Mouse (Mus musculus): ENCODE measurements around the gene Gm10282. TPM values are rescaled to one million over a fixed set of nuclear protein-coding genes. Genes with fewer than 3 reads are reported as not detected.
A peak's percentile ranks its signal among the peaks of the same experiment; 100 is the strongest.

Gene Gm10282
- polyA plus RNA-seq, 1 experiment from 2014 or later: 39.9 TPM

DNA sequence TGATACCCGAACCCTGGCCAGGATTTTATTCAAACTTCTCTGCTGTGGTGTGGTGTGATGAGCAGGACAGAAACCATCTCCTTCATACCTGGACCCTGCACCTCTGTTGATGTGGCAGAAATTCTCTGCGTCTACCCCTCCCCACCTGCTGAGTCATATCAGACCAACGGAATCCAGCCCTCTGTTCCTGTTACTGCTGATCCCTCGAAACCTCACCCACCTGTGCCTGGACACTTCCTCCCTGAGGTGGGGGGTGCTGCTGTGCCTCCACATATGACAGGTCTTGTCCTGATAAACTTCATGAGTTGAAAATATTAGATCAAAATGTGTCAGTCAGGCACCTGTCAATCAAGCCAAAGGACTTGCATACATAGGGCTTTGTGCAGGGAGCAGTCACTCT, 19.8 kb downstream of the Gm10282 start:
- no peak for DNase-seq (ENCODE audit: low spot score)
- ATAC-seq (replicated peaks; ENCODE audit: insufficient number of reproducible peaks, low FRiP score, low TSS enrichment, low read depth): no peak
- 76% methylated on average over 4 of the region's 4 CpGs for WGBS
- H3K9ac ChIP-seq (replicated peaks; ENCODE audit: low read length): no peak overlapping the region
- no peaks in the 10 kb centered on the region for H3K36me3 ChIP-seq (replicated peaks; ENCODE audit: control insufficient read depth, insufficient read depth, low read depth, low read length)
- no peak overlapping the region for H3K27ac ChIP-seq (replicated peaks; ENCODE audit: low read depth, low read length)
- no peaks in the 10 kb centered on the region for H3K4me1 ChIP-seq (ENCODE audit: control insufficient read depth, insufficient read depth, low read length)
- H3K4me2 ChIP-seq (ENCODE audit: low read depth, low read length): no peak overlapping the region
- H3K4me3 ChIP-seq (ENCODE audit: low read depth, low read length): no peak overlapping the region
- no peaks in the 10 kb centered on the region for H3K9me3 ChIP-seq (replicated peaks; ENCODE audit: control insufficient read depth, low read length)
- no peaks in the 10 kb centered on the region for H3K27me3 ChIP-seq (ENCODE audit: control insufficient read depth, insufficient read depth, low read length)

DNA sequence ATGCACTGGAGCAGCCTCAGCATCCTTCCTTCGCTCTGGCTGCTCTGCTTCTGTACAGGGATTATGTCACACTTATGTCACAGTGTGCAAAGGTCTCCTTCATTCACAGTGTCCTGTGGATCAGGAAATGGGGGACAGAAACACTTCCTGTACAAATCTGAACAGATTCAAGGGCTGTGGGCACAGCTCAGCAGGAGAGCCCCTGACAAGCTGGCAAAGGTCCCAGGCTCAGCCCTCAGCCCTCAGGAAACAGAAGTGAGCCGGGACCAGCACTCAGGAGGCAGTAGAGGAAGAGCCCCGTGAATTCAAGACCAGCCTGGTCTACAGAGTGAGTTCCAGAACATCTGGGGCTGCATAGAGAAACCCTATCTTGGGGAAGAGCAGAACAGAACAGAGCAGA, 23.4 kb downstream of the Gm10282 start:
- Histone ChIP-seq H3K9ac (replicated peaks; ENCODE audit: low read length) (no peak overlapping the region), H3K4me3 (ENCODE audit: low read depth, low read length) (no peak overlapping the region), H3K27me3 (ENCODE audit: control insufficient read depth, insufficient read depth, low read length) (no peaks in the 10 kb centered on the region), H3K27ac (replicated peaks; ENCODE audit: low read depth, low read length) (no peak overlapping the region), H3K36me3 (replicated peaks; ENCODE audit: control insufficient read depth, insufficient read depth, low read depth, low read length) (no peaks in the 10 kb centered on the region), H3K9me3 (replicated peaks; ENCODE audit: control insufficient read depth, low read length) (no peaks in the 10 kb centered on the region), H3K4me1 (ENCODE audit: control insufficient read depth, insufficient read depth, low read length) (no peaks in the 10 kb centered on the region), H3K4me2 (ENCODE audit: low read depth, low read length) (no peak overlapping the region)
- WGBS: 50% methylated on average over 3 of the region's 3 CpGs
- ATAC-seq (replicated peaks; ENCODE audit: insufficient number of reproducible peaks, low FRiP score, low TSS enrichment, low read depth) (no peak), DNase-seq (ENCODE audit: low spot score) (no peak)

DNA sequence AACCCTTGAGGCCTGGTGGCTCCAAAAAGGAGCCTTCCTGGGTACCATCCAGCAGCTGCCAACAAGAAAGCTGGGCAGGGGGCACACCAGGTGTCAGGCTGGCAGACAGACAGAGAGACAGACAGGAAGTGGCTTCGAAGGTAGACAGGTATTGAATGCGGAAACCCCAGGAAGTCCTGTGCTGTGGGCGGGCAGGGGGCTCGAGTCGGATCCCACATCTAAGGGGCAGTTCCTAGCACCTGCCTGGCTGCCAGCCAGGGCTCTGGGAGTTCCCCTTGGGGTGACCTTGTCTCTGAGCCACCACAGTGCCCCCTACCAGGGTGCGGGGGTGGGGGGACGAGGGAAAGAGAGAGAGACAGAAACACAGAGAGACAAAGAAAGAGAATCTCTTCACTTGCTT, 25.9 kb downstream of the Gm10282 start:
- no peak overlapping the region for H3K4me3 ChIP-seq (ENCODE audit: low read depth, low read length)
- no peaks in the 10 kb centered on the region for H3K27me3 ChIP-seq (ENCODE audit: control insufficient read depth, insufficient read depth, low read length)
- no peak for DNase-seq (ENCODE audit: low spot score)
- H3K36me3 ChIP-seq (replicated peaks; ENCODE audit: control insufficient read depth, insufficient read depth, low read depth, low read length): no peaks in the 10 kb centered on the region
- WGBS: 82% methylated on average over 7 of the region's 7 CpGs
- no peaks in the 10 kb centered on the region for H3K4me1 ChIP-seq (ENCODE audit: control insufficient read depth, insufficient read depth, low read length)
- no peak overlapping the region for H3K27ac ChIP-seq (replicated peaks; ENCODE audit: low read depth, low read length)
- H3K9ac ChIP-seq (replicated peaks; ENCODE audit: low read length): no peak overlapping the region
- ATAC-seq (replicated peaks; ENCODE audit: insufficient number of reproducible peaks, low FRiP score, low TSS enrichment, low read depth): no peak
- H3K4me2 ChIP-seq (ENCODE audit: low read depth, low read length): no peak overlapping the region
- H3K9me3 ChIP-seq (replicated peaks; ENCODE audit: control insufficient read depth, low read length): no peaks in the 10 kb centered on the region

DNA sequence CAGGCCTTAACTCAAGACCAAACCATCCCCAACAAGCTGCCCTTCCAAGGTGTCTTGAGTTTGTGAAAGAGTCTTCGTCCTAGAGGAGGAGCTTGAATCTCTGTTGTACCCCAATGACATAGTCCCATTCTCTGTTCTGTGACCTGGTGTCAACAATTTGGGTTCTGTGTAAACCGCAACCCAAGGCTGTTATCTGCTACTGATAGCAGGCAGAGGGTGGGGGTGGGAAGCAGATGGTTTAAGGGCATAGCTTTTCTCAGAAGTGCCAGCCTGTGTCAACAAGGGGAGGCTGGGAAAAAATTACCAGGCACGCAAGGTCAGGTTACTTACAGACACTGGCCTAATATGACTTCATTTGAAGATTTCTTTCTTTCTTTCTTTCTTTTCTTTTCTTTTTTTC, 27.8 kb downstream of the Gm10282 start:
- H3K9ac ChIP-seq (replicated peaks; ENCODE audit: low read length): no peak overlapping the region
- no peaks in the 10 kb centered on the region for H3K36me3 ChIP-seq (replicated peaks; ENCODE audit: control insufficient read depth, insufficient read depth, low read depth, low read length)
- H3K4me2 ChIP-seq (ENCODE audit: low read depth, low read length): no peak overlapping the region
- no peak for DNase-seq (ENCODE audit: low spot score)
- WGBS: 76% methylated on average over 3 of the region's 3 CpGs
- no peaks in the 10 kb centered on the region for H3K9me3 ChIP-seq (replicated peaks; ENCODE audit: control insufficient read depth, low read length)
- no peak for ATAC-seq (replicated peaks; ENCODE audit: insufficient number of reproducible peaks, low FRiP score, low TSS enrichment, low read depth)
- no peak overlapping the region for H3K27ac ChIP-seq (replicated peaks; ENCODE audit: low read depth, low read length)
- no peak overlapping the region for H3K4me3 ChIP-seq (ENCODE audit: low read depth, low read length)
- no peaks in the 10 kb centered on the region for H3K4me1 ChIP-seq (ENCODE audit: control insufficient read depth, insufficient read depth, low read length)
- H3K27me3 ChIP-seq (ENCODE audit: control insufficient read depth, insufficient read depth, low read length): no peaks in the 10 kb centered on the region

DNA sequence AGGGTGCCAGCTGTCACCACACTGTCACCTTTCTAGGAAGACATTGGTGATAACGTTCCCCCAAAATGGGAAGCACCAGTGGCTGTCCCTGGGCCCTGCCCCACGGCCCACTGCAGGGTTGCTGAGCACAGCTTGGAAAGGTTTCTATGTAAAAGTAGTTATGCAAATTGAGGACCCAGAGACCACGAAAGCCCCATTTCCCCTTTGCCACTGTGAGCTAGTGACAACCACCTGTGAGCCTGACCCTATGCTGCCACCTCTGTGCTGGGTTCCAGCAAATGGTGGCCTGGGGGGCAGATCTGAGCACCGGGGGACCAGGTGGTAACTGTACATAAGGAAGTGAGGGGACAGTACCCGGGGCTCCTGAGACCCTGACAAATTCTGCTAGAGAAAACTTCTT, 31.3 kb downstream of the Gm10282 start:
- Histone ChIP-seq H3K4me2 (ENCODE audit: low read depth, low read length) (no peak overlapping the region), H3K27ac (replicated peaks; ENCODE audit: low read depth, low read length) (no peak overlapping the region), H3K9ac (replicated peaks; ENCODE audit: low read length) (no peak overlapping the region), H3K27me3 (ENCODE audit: control insufficient read depth, insufficient read depth, low read length) (no peaks in the 10 kb centered on the region), H3K4me3 (ENCODE audit: low read depth, low read length) (no peak overlapping the region), H3K9me3 (replicated peaks; ENCODE audit: control insufficient read depth, low read length) (no peaks in the 10 kb centered on the region), H3K4me1 (ENCODE audit: control insufficient read depth, insufficient read depth, low read length) (no peaks in the 10 kb centered on the region), H3K36me3 (replicated peaks; ENCODE audit: control insufficient read depth, insufficient read depth, low read depth, low read length) (no peaks in the 10 kb centered on the region)
- no peak for ATAC-seq (replicated peaks; ENCODE audit: insufficient number of reproducible peaks, low FRiP score, low TSS enrichment, low read depth)
- 77% methylated on average over 5 of the region's 5 CpGs for WGBS
- no peak for DNase-seq (ENCODE audit: low spot score)

DNA sequence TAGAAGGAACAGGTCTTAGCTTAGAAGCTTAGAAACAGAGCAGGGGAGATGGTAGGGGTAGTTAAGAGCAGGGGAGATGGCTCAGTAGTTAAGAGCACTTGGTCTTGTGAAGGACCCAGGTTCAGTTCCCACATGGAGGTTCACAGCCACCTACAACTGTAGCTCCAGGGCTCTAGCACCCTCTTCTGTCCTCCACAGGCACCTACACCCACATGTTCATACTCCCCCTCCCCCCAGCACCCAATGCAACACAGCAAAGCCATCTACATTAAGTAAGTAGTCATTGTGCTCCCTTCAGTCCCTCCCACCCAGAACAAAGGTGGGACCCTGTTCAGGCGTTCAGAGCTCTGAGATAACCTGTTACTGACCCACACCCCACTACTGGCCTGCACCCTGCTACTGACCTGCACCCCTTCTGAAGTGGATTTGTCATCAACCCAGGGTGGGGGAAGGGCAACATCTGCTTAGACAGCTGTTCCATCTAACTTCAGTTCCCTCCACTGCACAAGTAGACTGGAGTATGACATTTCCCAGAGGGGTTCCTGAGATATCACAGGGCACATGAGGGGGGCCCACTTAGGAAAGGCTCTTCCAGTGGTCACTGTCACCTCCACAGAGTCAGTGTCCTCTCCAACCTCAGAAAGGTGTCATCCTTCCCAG, 31.8 kb downstream of the Gm10282 start:
- Histone ChIP-seq H3K4me1 (ENCODE audit: control insufficient read depth, insufficient read depth, low read length) (no peaks in the 10 kb centered on the region), H3K4me2 (ENCODE audit: low read depth, low read length) (no peak overlapping the region), H3K4me3 (ENCODE audit: low read depth, low read length) (no peak overlapping the region), H3K27me3 (ENCODE audit: control insufficient read depth, insufficient read depth, low read length) (no peaks in the 10 kb centered on the region), H3K36me3 (replicated peaks; ENCODE audit: control insufficient read depth, insufficient read depth, low read depth, low read length) (no peaks in the 10 kb centered on the region), H3K9me3 (replicated peaks; ENCODE audit: control insufficient read depth, low read length) (no peaks in the 10 kb centered on the region), H3K27ac (replicated peaks; ENCODE audit: low read depth, low read length) (no peak overlapping the region), H3K9ac (replicated peaks; ENCODE audit: low read length) (no peak overlapping the region)
- ATAC-seq (replicated peaks; ENCODE audit: insufficient number of reproducible peaks, low FRiP score, low TSS enrichment, low read depth): no peak
- DNase-seq (ENCODE audit: low spot score): no peak
- 65% methylated on average over 1 of the region's 1 CpGs for WGBS

DNA sequence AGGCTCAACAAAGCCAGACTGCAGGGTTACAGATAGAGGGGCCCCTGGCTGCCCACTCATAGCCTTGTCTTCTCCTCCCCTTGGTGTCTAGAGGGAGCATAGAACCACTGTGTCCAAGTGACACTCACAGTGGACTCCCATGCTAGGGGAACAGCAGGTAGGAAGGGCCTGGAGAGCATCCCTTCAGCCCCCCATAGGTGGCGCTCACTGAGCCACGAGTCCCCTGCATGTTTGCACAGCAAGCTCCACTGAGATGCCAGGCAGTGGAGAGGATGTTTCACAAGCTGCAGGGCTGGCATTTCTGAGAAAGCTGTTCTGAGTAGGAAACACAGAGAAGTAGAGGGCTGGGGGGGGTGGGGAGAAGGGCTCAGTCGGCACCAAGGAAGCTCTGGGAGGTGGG, 32.7 kb downstream of the Gm10282 start:
- DNase-seq (ENCODE audit: low spot score) (peak; percentile 65), ATAC-seq (replicated peaks; ENCODE audit: insufficient number of reproducible peaks, low FRiP score, low TSS enrichment, low read depth) (0 out of 2 replicates have a peak, but pooled peaks have one; percentile 37)
- H3K27me3 ChIP-seq (ENCODE audit: control insufficient read depth, insufficient read depth, low read length): no peaks in the 10 kb centered on the region
- no peak overlapping the region for H3K9ac ChIP-seq (replicated peaks; ENCODE audit: low read length)
- no peaks in the 10 kb centered on the region for H3K4me1 ChIP-seq (ENCODE audit: control insufficient read depth, insufficient read depth, low read length)
- H3K4me2 ChIP-seq (ENCODE audit: low read depth, low read length): no peak overlapping the region
- no peak overlapping the region for H3K27ac ChIP-seq (replicated peaks; ENCODE audit: low read depth, low read length)
- WGBS: 17% methylated on average over 3 of the region's 3 CpGs
- H3K36me3 ChIP-seq (replicated peaks; ENCODE audit: control insufficient read depth, insufficient read depth, low read depth, low read length): no peaks in the 10 kb centered on the region
- no peaks in the 10 kb centered on the region for H3K9me3 ChIP-seq (replicated peaks; ENCODE audit: control insufficient read depth, low read length)
- H3K4me3 ChIP-seq (ENCODE audit: low read depth, low read length): no peak overlapping the region

DNA sequence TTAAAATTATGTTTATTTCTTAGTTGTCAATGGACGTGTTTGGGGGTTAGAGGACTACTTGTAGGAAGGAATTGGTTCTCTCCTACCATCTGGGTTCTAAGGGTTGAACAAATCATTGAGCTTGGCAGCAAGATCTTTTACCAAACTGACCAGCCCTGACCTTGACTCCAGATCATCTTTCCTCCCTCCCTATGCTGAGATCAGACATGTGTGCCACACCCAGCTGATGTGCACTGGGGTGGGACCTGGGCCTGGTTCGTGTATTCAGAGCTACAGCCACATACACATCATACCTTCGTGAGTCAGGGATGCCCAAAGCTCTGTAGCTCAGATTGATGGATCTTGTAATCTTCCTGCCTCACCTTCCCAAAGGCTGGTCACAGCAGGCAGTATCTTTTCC, 33.4 kb downstream of the Gm10282 start:
- H3K9me3 ChIP-seq (replicated peaks; ENCODE audit: control insufficient read depth, low read length): no peaks in the 10 kb centered on the region
- no peak for ATAC-seq (replicated peaks; ENCODE audit: insufficient number of reproducible peaks, low FRiP score, low TSS enrichment, low read depth)

More for the DNA sequence above, 33.4 kb downstream of the Gm10282 start:
- Histone ChIP-seq H3K36me3 (replicated peaks; ENCODE audit: control insufficient read depth, insufficient read depth, low read depth, low read length) (no peaks in the 10 kb centered on the region), H3K27ac (replicated peaks; ENCODE audit: low read depth, low read length) (no peak overlapping the region), H3K9ac (replicated peaks; ENCODE audit: low read length) (no peak overlapping the region), H3K27me3 (ENCODE audit: control insufficient read depth, insufficient read depth, low read length) (no peaks in the 10 kb centered on the region), H3K4me2 (ENCODE audit: low read depth, low read length) (no peak overlapping the region), H3K4me1 (ENCODE audit: control insufficient read depth, insufficient read depth, low read length) (no peaks in the 10 kb centered on the region), H3K4me3 (ENCODE audit: low read depth, low read length) (no peak overlapping the region)
- WGBS: 71% methylated on average over 3 of the region's 3 CpGs
- no peak for DNase-seq (ENCODE audit: low spot score)

Data from embryonic facial prominence, embryonic 11.5 days (tissue).